Mouse (Mus musculus) midbrain, postnatal 0 days (tissue): ENCODE data around the gene Nfic. TPM values are rescaled to one million over a fixed set of nuclear protein-coding genes. Genes with fewer than 3 reads are reported as not detected.

Experiments
- ATAC-seq: fragments of 200-750 bp; cut with Nextera tagmentation; 2 replicates; pipeline ENCODE4 v1.8.0; 2017; ENCODE audit warnings: moderate number of reproducible peaks, mild to moderate bottlenecking, moderate TSS enrichment, moderate library complexity; ENCODE audit not compliant: low FRiP score
- DNase-seq: peaks from one replicate; pipeline ENCODE4 v3.0.0-alpha.2; 2015; ENCODE audit warnings: low spot score
- H3K27ac ChIP-seq: fragments of 300-500 bp; sonication (generic); 2 replicates; pipeline ENCODE4 v1.5.1; 2014; ENCODE audit warnings: low read depth, mild to moderate bottlenecking, low read length, mixed read lengths
- H3K27me3 ChIP-seq: fragments of 300-500 bp; sonication (generic); 2 replicates; pipeline ENCODE4 v1.6.1; 2014; ENCODE audit warnings: low read length, control low read depth, mixed read lengths; ENCODE audit not compliant: insufficient read depth
- H3K36me3 ChIP-seq: fragments of 300-500 bp; sonication (generic); 2 replicates; pipeline ENCODE4 v1.6.1; 2014; ENCODE audit warnings: low read length, control low read depth, mixed read lengths; ENCODE audit not compliant: insufficient read depth
- H3K4me1 ChIP-seq: fragments of 300-500 bp; sonication (generic); 2 replicates; pipeline ENCODE4 v1.6.1; 2014; ENCODE audit warnings: mild to moderate bottlenecking, control low read depth, antibody characterized with exemption, low read length, mixed read lengths; ENCODE audit not compliant: insufficient read depth
- H3K4me2 ChIP-seq: fragments of 300-500 bp; sonication (generic); 2 replicates; pipeline ENCODE4 v1.6.1; 2014; ENCODE audit warnings: low read depth, mild to moderate bottlenecking, low read length, mixed read lengths; ENCODE audit not compliant: poor library complexity, severe bottlenecking
- H3K4me3 ChIP-seq: fragments of 300-500 bp; sonication (generic); 2 replicates; pipeline ENCODE4 v1.5.1; 2014; ENCODE audit warnings: low read depth, mild to moderate bottlenecking, low read length, moderate library complexity
- H3K9ac ChIP-seq: fragments of 300-500 bp; sonication (generic); replicated peaks from 2 replicates; pipeline ENCODE4 v1.6.1; 2014; ENCODE audit warnings: mild to moderate bottlenecking, low read length, moderate library complexity, mixed read lengths; ENCODE audit not compliant: poor library complexity, severe bottlenecking
- H3K9me3 ChIP-seq: fragments of 300-500 bp; sonication (generic); 2 replicates; pipeline ENCODE4 v1.6.1; 2016; ENCODE audit warnings: low read length, control low read depth
- CTCF ChIP-seq: IDR thresholded peaks from 2 replicates; pipeline ENCODE4 v1.5.1; 2016; ENCODE audit warnings: antibody characterized with exemption, mild to moderate bottlenecking
- WGBS: fragments of 180-500 bp; shearing (Covaris S2); extraction: QIAGEN DNeasy Blood & Tissue Kit; methylation state at CpG from one replicate; pipeline ENCODE4 v1.1.7; 2014; 5-methylcytosine and 5-hydroxymethylcytosine counted together
- polyA plus RNA-seq: library from polyadenylated mRNA; unstranded; fragments of >200 nt; fragmentation: Nextera tagmentation; extraction: Ambion mirVana; gene quantifications from 2 replicates; pipeline ENCODE4 v1.2.1, GENCODE M21; 2015
- total RNA-seq: library from RNA; depleted of rRNA; stranded (reverse); fragments of >200 nt; gene quantifications from 2 replicates; pipeline ENCODE4 v1.2.3, GENCODE M21; 2014

Nfic gene
- total and polyA plus RNA-seq, 2 experiments from 2014 or later: 17.4 to 19.1 TPM

GRCm38 (mm10) chr10:81358841-81359240, 96.6 kb downstream of the Nfic start:
- 0 out of 2 replicates have a peak, but pooled peaks cover 12% of the 10 kb centered on the region for H3K27me3 ChIP-seq
- H3K4me3 ChIP-seq: peak overlapping the region; percentile 80; the same call in 1 of the 2 replicates
- H3K9ac ChIP-seq: peak overlapping the region; percentile 87; the same call in 1 of the 2 replicates
- peaks cover 4% of the 10 kb centered on the region for H3K4me1 ChIP-seq
- 68% methylated on average over 1 of the region's 1 CpGs for WGBS
- no peak for DNase-seq
- H3K36me3 ChIP-seq: peaks cover 22% of the 10 kb centered on the region
- H3K9me3 ChIP-seq: no peaks in the 10 kb centered on the region
- no peak overlapping the region for H3K27ac ChIP-seq
- no peak for TF ChIP-seq CTCF
- no peak for ATAC-seq
- H3K4me2 ChIP-seq: peak overlapping the region; percentile 91

DNA sequence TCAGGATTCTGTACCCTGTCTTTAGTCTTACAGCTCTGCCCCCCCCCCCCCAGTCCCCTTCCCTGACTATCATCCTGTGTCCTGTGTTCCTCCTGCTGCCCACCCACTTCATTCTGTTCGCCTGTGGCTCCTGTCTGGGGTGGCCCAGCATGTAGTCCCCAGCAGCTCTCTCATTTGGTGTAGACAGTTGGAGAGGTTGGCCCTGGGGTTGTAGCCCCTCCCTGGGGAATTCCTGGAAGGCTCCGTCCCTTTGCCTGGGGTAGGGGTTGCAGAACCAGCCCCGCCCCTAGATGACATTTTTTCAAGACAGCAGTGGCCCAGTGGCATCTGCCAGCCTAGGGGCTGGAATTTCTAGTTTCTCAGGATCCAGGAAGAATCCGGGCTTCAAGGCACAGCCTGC, 97.2 kb downstream of the Nfic start:
- TF ChIP-seq CTCF: no peak
- DNase-seq (no peak), ATAC-seq (no peak; the same call in 1 of the 2 replicates)
- peaks cover 22% of the 10 kb centered on the region for H3K36me3 ChIP-seq
- H3K4me3 ChIP-seq: peak overlapping the region; percentile 80
- H3K4me1 ChIP-seq: peaks cover 4% of the 10 kb centered on the region
- no peaks in the 10 kb centered on the region for H3K9me3 ChIP-seq
- H3K4me2 ChIP-seq: peak overlapping the region; percentile 91
- peak overlapping the region; percentile 87 for H3K9ac ChIP-seq
- H3K27ac ChIP-seq: no peak overlapping the region
- WGBS: 23% methylated on average over 4 of the region's 4 CpGs
- 0 out of 2 replicates have a peak, but pooled peaks cover 7% of the 10 kb centered on the region for H3K27me3 ChIP-seq

- DNase-seq (peak; percentile 93), ATAC-seq (peak; percentile 92)
- H3K27me3 ChIP-seq: no peaks in the 10 kb centered on the region
- peak within 1 kb of the TSS; percentile 80 for H3K4me3 ChIP-seq
- H3K9ac ChIP-seq: peak within 1 kb of the TSS; percentile 87
- H3K27ac ChIP-seq: no peak within 1 kb of the TSS
- H3K4me2 ChIP-seq: peak within 1 kb of the TSS; percentile 91
- H3K4me1 ChIP-seq: peaks cover 4% of the 10 kb centered on the region
- H3K9me3 ChIP-seq: no peaks in the 10 kb centered on the region
- WGBS: 2% methylated on average over 66 of the region's 79 CpGs
- TF ChIP-seq CTCF: no peak
- H3K36me3 ChIP-seq: peaks cover 14% of the 10 kb centered on the region
These were observed 98.2 kb downstream of the Nfic start, which contains the start of gene Mfsd12 for GRCm38 (mm10) chr10:81356991-81357844. Mfsd12 (plus strand) TSS chr10:81357491.

GRCm38 (mm10) chr10:81356352-81356990, 99.0 kb downstream of the Nfic start:
- ATAC-seq (no peak), DNase-seq (no peak)
- peaks cover 4% of the 10 kb centered on the region for H3K4me1 ChIP-seq
- H3K4me2 ChIP-seq: no peak overlapping the region; the same call in 1 of the 2 replicates
- no peak overlapping the region for H3K27ac ChIP-seq
- H3K9me3 ChIP-seq: no peaks in the 10 kb centered on the region
- H3K27me3 ChIP-seq: no peaks in the 10 kb centered on the region
- H3K4me3 ChIP-seq: no peak overlapping the region
- TF ChIP-seq CTCF: no peak
- WGBS: 60% methylated on average over 12 of the region's 12 CpGs
- H3K36me3 ChIP-seq: peaks cover 9% of the 10 kb centered on the region
- 0 out of 2 replicates have a peak overlapping the region, but pooled peaks have one; percentile 13 for H3K9ac ChIP-seq

DNA sequence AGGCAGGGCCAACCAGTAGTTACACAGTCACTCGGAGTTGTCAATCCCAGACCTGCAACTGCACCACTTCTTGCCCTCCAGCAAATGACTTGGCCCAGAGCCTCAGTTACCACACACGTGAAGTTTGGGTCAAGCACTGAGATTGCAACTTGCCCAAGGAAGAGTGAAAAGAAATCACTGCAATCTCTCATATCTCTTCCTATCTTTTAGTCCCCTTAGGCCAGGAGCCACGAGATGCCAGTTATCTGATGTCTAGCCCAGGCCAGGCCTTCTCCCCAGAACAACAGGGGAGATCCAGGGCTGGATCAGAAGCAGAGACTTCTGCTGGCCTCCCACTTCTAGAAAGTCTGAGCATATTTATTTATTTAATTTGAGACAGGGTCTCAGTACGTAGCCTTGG, 99.9 kb downstream of the Nfic start:
- H3K9ac ChIP-seq: no peak overlapping the region
- H3K4me2 ChIP-seq: no peak overlapping the region
- no peak overlapping the region for H3K4me3 ChIP-seq
- H3K4me1 ChIP-seq: peaks cover 4% of the 10 kb centered on the region
- H3K27ac ChIP-seq: no peak overlapping the region
- no peaks in the 10 kb centered on the region for H3K27me3 ChIP-seq
- H3K36me3 ChIP-seq: peaks cover 4% of the 10 kb centered on the region; the same call in 1 of the 2 replicates
- 69% methylated on average over 4 of the region's 4 CpGs for WGBS
- DNase-seq (no peak), ATAC-seq (no peak)
- H3K9me3 ChIP-seq: no peaks in the 10 kb centered on the region
- no peak for TF ChIP-seq CTCF
